Mouse (Mus musculus) cerebellum, adult 18-20 months (tissue): ENCODE results near the gene 3110040N11Rik.

ENCODE experiments used
- DNase-seq, 2 experiments: peaks; one replicate each; pipeline ENCODE4 v3.0.0; 2021

3110040N11Rik gene

DNA sequence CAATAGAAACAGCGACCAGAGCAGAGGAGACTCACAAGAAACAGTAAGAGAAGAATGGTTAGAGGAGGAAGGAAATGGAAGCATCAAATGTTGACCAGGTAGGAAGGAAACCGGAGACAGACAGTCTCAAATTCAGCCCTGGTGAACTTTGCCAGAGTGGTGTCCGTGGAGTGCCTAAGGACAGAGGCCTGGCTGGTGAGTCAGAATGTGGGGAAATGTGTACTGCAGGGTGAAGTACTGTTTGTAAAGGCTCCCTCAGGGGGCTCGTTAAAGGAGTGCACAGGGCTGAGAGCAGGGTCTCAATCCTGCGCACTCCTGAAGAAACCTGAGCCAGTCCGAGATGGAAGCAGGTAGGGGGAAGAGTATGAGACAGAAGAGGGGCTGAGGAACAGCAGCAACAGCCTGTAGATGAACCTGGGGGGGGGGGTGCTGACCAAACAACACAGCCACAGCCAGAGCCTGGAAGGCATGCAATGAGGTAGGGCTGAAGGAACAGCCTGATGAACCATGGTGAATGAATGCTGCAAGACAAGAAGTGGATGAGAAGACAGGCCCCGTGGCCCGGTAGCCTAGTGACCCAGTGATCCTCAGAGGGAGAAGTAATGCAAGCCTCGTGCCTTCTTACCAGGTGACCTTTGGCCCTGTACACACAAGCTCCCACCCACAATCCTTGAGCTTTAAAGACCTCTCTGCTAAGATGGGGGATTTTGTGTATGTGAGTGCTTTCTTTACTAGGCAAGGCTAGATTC, 53.8 kb downstream of the 3110040N11Rik start:
- DNase-seq = no peak

DNA sequence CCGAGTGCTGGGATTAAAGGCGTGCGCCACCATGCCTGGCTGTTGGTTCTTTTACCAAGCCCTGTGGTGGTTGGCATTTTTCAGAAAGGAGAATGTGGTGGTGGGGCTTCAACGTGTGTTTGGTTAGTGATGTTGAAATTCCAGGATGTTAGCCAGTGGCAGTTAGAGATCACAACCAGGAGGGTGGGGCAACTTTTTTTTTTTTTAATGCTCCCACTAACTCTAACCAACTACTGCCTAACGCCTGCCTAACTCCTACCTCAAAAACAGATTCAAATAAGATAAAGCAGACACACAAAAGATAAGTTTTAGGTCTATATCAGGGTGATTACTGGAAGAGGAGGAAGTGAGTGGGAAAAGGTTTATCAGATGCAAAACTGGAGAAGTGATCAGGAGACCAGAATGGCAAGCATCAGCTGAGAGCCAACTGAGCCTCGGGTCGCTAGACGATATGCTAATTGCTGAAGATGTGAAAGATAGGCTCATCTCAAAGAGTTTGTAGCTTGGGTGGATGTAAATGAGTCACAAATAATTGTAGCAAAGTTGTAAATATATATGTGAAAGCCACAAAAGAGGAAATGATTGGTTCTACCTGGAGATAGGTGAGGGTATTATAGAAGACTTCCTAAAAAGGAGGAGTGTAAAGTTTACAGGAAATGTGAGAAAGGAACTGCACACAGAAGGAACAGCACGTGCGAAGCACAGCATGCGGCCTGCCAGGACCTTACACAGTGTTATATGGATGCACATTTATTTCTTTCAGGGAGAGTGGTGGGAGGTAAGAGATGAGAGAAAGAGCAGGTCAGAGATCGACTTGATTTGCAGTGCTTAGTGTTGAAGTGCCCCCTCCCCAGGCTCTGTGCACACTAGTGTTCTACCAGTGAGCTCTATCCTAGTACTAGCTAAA, 56.8 kb downstream of the 3110040N11Rik start:
- DNase-seq = no peak
